Mouse (Mus musculus) ovary, adult 10 weeks (tissue): ENCODE measurements around the gene Spats2l. TPM values are rescaled to one million over a fixed set of nuclear protein-coding genes. Genes with fewer than 3 reads are reported as not detected.

Source experiments
- polyA plus RNA-seq: library from polyadenylated mRNA; stranded (reverse); fragments of 350-450 nt; fragmentation: Illumina TruSeq; extraction: RNeasy Lipid Tissue Mini Kit (QIAGEN cat#74804); gene quantifications from one replicate; pipeline ENCODE4 v1.2.3, GENCODE M21; 2014

Spats2l gene
- 72.0 TPM for polyA plus RNA-seq

GRCm38 (mm10) chr1:57774001-57774667, at the start of gene Spats2l:
Gene Spats2l (plus strand): TSS chr1:57774162.

GRCm38 (mm10) chr1:57995432-57996132, 221.6 kb downstream of the Spats2l start, which contains the start of gene Sgo2a:
Gene Sgo2a (plus strand): TSS chr1:57995971.

Other genes with a start within 250 kb of the Spats2l start
- 33.2 TPM for gene Sgo2a, start 221.8 kb downstream of the Spats2l start, polyA plus RNA-seq
- gene Kctd18, start 244.8 kb downstream of the Spats2l start, polyA plus RNA-seq = 26.1 TPM